Mouse (Mus musculus) small intestine, adult 2 months (tissue): ENCODE results near the gene Gm49673. TPM values are rescaled to one million over a fixed set of nuclear protein-coding genes. Genes with fewer than 3 reads are reported as not detected.

ENCODE experiments used
- polyA plus RNA-seq: library from polyadenylated mRNA; depleted of rRNA; stranded (reverse); fragments of >200 nt; gene quantifications from 2 replicates; pipeline ENCODE4 v1.2.3, GENCODE M21; 2012; rRNA removed

Gm49673 gene
- polyA plus RNA-seq, 1 experiment = 1.8 TPM

Other genes with a start within 250 kb of the Gm49673 start
- 0.85 and 1.4 TPM in 2 replicates for gene Tagap, start 221.8 kb downstream of the Gm49673 start, polyA plus RNA-seq
- gene Rsph3a, start 202.2 kb downstream of the Gm49673 start, polyA plus RNA-seq = 37.1 and 66.3 TPM in 2 replicates
- gene Rnaset2a, start 309 bp upstream of the Gm49673 start, polyA plus RNA-seq = 32.0 and 48.6 TPM in 2 replicates
- 0.20 and 0.38 TPM in 2 replicates for gene Fgfr1op, start 17.7 kb upstream of the Gm49673 start, polyA plus RNA-seq
- 1.2 and 3.6 TPM in 2 replicates for gene Ccr6, start 88.3 kb upstream of the Gm49673 start, polyA plus RNA-seq
- 81.7 and 111 TPM in 2 replicates for gene Mpc1, start 135.1 kb upstream of the Gm49673 start, polyA plus RNA-seq
- gene Sft2d1, start 163.3 kb upstream of the Gm49673 start, polyA plus RNA-seq = 42.9 and 90.1 TPM in 2 replicates
- gene Prr18, start 189.7 kb upstream of the Gm49673 start, polyA plus RNA-seq = 0.51 and 0.79 TPM in 2 replicates
- 0.11 TPM in 1 of 2 replicates, not detected in the other for gene T2, start 208.2 kb upstream of the Gm49673 start, polyA plus RNA-seq